Mouse (Mus musculus): ENCODE data around the gene Fgfr2.
"Not testable (repeated sequence)": the region's sequence is repeated elsewhere in the genome, so short reads cannot be mapped to it uniquely, and the experiment has no call there.

The Fgfr2 gene

GRCm38 (mm10) chr7:132665664-132666382, 457.3 kb downstream of the Fgfr2 start:
- DNase-seq (ENCODE audit: low read depth) = no peak

GRCm38 (mm10) chr7:132664815-132665214, 458.3 kb downstream of the Fgfr2 start:
- DNase-seq (ENCODE audit: low read depth) = no peak

GRCm38 (mm10) chr7:132662831-132663230, 460.3 kb downstream of the Fgfr2 start:
- DNase-seq (ENCODE audit: low read depth) = not testable (repeated sequence)

GRCm38 (mm10) chr7:132659633-132660032, 463.5 kb downstream of the Fgfr2 start:
- no peak for DNase-seq (ENCODE audit: low read depth)

GRCm38 (mm10) chr7:132658688-132659087, 464.5 kb downstream of the Fgfr2 start:
- no peak for DNase-seq (ENCODE audit: low read depth)

- no peak for DNase-seq (ENCODE audit: low read depth)
These were observed 465.1 kb downstream of the Fgfr2 start for GRCm38 (mm10) chr7:132658058-132658450.

GRCm38 (mm10) chr7:132657371-132658057, 465.6 kb downstream of the Fgfr2 start:
- DNase-seq (ENCODE audit: low read depth) = no peak

- DNase-seq (ENCODE audit: low read depth) = peak; percentile 71
These were observed 466.6 kb downstream of the Fgfr2 start for GRCm38 (mm10) chr7:132656548-132656947.

GRCm38 (mm10) chr7:132656075-132656474, 467.1 kb downstream of the Fgfr2 start:
- peak; percentile 79 for DNase-seq (ENCODE audit: low read depth)

GRCm38 (mm10) chr7:132654412-132654811, 468.7 kb downstream of the Fgfr2 start:
- no peak for DNase-seq (ENCODE audit: low read depth)

GRCm38 (mm10) chr7:132646514-132646913, 476.6 kb downstream of the Fgfr2 start:
- no peak for DNase-seq (ENCODE audit: low read depth)

- DNase-seq (ENCODE audit: low read depth) = no peak
These were observed 478.4 kb downstream of the Fgfr2 start for GRCm38 (mm10) chr7:132644605-132645279.

GRCm38 (mm10) chr7:132641606-132642005, 481.5 kb downstream of the Fgfr2 start:
- DNase-seq (ENCODE audit: low read depth) = no peak

GRCm38 (mm10) chr7:132640946-132641345, 482.2 kb downstream of the Fgfr2 start:
- no peak for DNase-seq (ENCODE audit: low read depth)

- no peak for DNase-seq (ENCODE audit: low read depth)
These were observed 484.6 kb downstream of the Fgfr2 start for GRCm38 (mm10) chr7:132638446-132639087.

GRCm38 (mm10) chr7:132637292-132637691, 485.9 kb downstream of the Fgfr2 start:
- DNase-seq (ENCODE audit: low read depth) = no peak

GRCm38 (mm10) chr7:132631313-132631712, 491.8 kb downstream of the Fgfr2 start:
- no peak for DNase-seq (ENCODE audit: low read depth)

GRCm38 (mm10) chr7:132627448-132627847, 495.7 kb downstream of the Fgfr2 start:
- DNase-seq (ENCODE audit: low read depth) = no peak

GRCm38 (mm10) chr7:132626174-132626573, 497.0 kb downstream of the Fgfr2 start:
- DNase-seq (ENCODE audit: low read depth) = no peak

- DNase-seq (ENCODE audit: low read depth) = no peak
These were observed 499.0 kb downstream of the Fgfr2 start for GRCm38 (mm10) chr7:132624161-132624560.

- DNase-seq (ENCODE audit: low read depth) = no peak
These were observed 502.9 kb downstream of the Fgfr2 start for GRCm38 (mm10) chr7:132619975-132620918.

All from fibroblast of lung, adult 2 months (primary cell).